Mouse (Mus musculus) cortical plate, adult 2 months (tissue): Measurements from ENCODE around the gene Fuca1.

ENCODE experiments used
- CTCF ChIP-seq: fragments of 200-500 bp; IDR thresholded peaks from 2 replicates; pipeline ENCODE4 v1.5.1; 2011; ENCODE audit warnings: mild to moderate bottlenecking, control low read depth, low read length; ENCODE audit not compliant: insufficient read depth; ENCODE audit errors: extremely low read depth
- POLR2A ChIP-seq: fragments of 200-500 bp; IDR thresholded peaks from 2 replicates; pipeline ENCODE4 v1.6.1; 2011; ENCODE audit warnings: mild to moderate bottlenecking, low read length, control low read depth; ENCODE audit not compliant: insufficient read depth; ENCODE audit errors: extremely low read depth

GRCm38 (mm10) chr4:135960717-135961116 is 40.2 kb downstream of the Fuca1 start:
- TF ChIP-seq CTCF (peak; percentile 96), POLR2A (no peak)
